Mouse (Mus musculus) MEL (cell line): Measurements from ENCODE around the gene Gm49358. TPM values are rescaled to one million over a fixed set of nuclear protein-coding genes. Genes with fewer than 3 reads are reported as not detected.

Source experiments
- DNase-seq: peaks from one replicate; pipeline ENCODE4 v3.0.0; 2011; ENCODE audit warnings: low read depth, low spot score
- H3K27ac ChIP-seq: 2 replicates; pipeline ENCODE4 v1.5.1; 2012; ENCODE audit warnings: low read depth, mild to moderate bottlenecking, control low read depth, low read length, moderate library complexity; ENCODE audit not compliant: control insufficient read depth
- H3K27me3 ChIP-seq, 2 experiments: fragments of 150-350 bp in 1 of 2; sonication (generic) in 1 of 2; 2 replicates each; pipeline ENCODE4 v1.6.1; 2012; ENCODE audit warnings: low read length in 2 of 2, mild to moderate bottlenecking in 2 of 2, improper control_type of control experiment in 1 of 2, moderate library complexity in 1 of 2; ENCODE audit not compliant: insufficient read depth in 2 of 2, control insufficient read depth in 1 of 2
- H3K36me3 ChIP-seq, 2 experiments: 2 replicates each; pipeline ENCODE4 v1.6.1; 2012 to 2014; ENCODE audit warnings: low read length in 2 of 2, improper control_type of control experiment in 1 of 2, inconsistent platforms in 1 of 2, mild to moderate bottlenecking in 1 of 2; ENCODE audit not compliant: insufficient read depth in 2 of 2, control insufficient read depth in 1 of 2
- H3K4me1 ChIP-seq, 2 experiments: fragments of 150-350 bp in 1 of 2; sonication (generic) in 1 of 2; 2 replicates each; pipeline ENCODE4 v1.6.1; 2012; ENCODE audit warnings: low read length in 2 of 2, improper control_type of control experiment in 1 of 2, mild to moderate bottlenecking in 1 of 2; ENCODE audit not compliant: insufficient read depth in 2 of 2, control insufficient read depth in 1 of 2
- H3K4me3 ChIP-seq, 2 experiments: fragments of 150-350 bp in 1 of 2; sonication (generic) in 1 of 2; 2 replicates each; pipeline ENCODE4 v1.5.1; 2012; ENCODE audit warnings: low read depth in 2 of 2, low read length in 2 of 2, mild to moderate bottlenecking in 2 of 2, moderate library complexity in 2 of 2, control low read depth in 1 of 2, improper control_type of control experiment in 1 of 2; ENCODE audit not compliant: control insufficient read depth in 1 of 2, insufficient read depth in 1 of 2
- H3K79me2 ChIP-seq: 2 replicates; pipeline ENCODE4 v1.6.1; 2012; ENCODE audit warnings: mild to moderate bottlenecking, low read length, moderate library complexity; ENCODE audit not compliant: control insufficient read depth, poor library complexity, insufficient read depth
- H3K9ac ChIP-seq: 2 replicates; pipeline ENCODE4 v1.6.1; 2012; ENCODE audit warnings: low read depth, mild to moderate bottlenecking, control low read depth, low read length, moderate library complexity; ENCODE audit not compliant: control insufficient read depth, poor library complexity, severe bottlenecking
- H3K9me3 ChIP-seq: fragments of 150-350 bp; sonication (generic); replicated peaks from 2 replicates; pipeline ENCODE4 v1.6.1; 2012; ENCODE audit warnings: mild to moderate bottlenecking, low read length, improper control_type of control experiment, moderate library complexity; ENCODE audit not compliant: insufficient read depth
- CHD1 ChIP-seq: IDR thresholded peaks from 2 replicates; pipeline ENCODE4 v1.6.1; 2012; ENCODE audit warnings: low read depth, mild to moderate bottlenecking, inconsistent platforms, low read length, improper control_type of control experiment
- CHD2 ChIP-seq: IDR thresholded peaks from 2 replicates; pipeline ENCODE4 v1.6.1; 2011; ENCODE audit warnings: low read length, improper control_type of control experiment
- CTCF ChIP-seq, 3 experiments: IDR thresholded peaks in 2 of 3; conservative IDR thresholded peaks in 1 of 3; 2 replicates each; pipeline ENCODE4 v1.5.1; 2011 to 2012; ENCODE audit warnings: low read length in 3 of 3, low read depth in 2 of 3, mild to moderate bottlenecking in 2 of 3, improper control_type of control experiment in 1 of 3, inconsistent platforms in 1 of 3, mixed read lengths in 1 of 3, moderate library complexity in 1 of 3; ENCODE audit not compliant: control insufficient read depth in 1 of 3, insufficient read depth in 1 of 3, poor library complexity in 1 of 3, severe bottlenecking in 1 of 3
- ELF1 ChIP-seq: IDR thresholded peaks from 2 replicates; pipeline ENCODE4 v1.6.1; 2014; ENCODE audit warnings: low read depth, mild to moderate bottlenecking, inconsistent platforms, low read length, improper control_type of control experiment, moderate library complexity
- HCFC1 ChIP-seq: IDR thresholded peaks from 2 replicates; pipeline ENCODE4 v1.6.1; 2012; ENCODE audit warnings: low read depth, mild to moderate bottlenecking, inconsistent platforms, low read length, improper control_type of control experiment, moderate library complexity
- JUND ChIP-seq: IDR thresholded peaks from 2 replicates; pipeline ENCODE4 v1.6.1; 2011; ENCODE audit warnings: low read depth, mild to moderate bottlenecking, improper control_type of control experiment, low read length
- MAFK ChIP-seq: IDR thresholded peaks from 2 replicates; pipeline ENCODE4 v1.6.1; 2011; ENCODE audit warnings: low read depth, mild to moderate bottlenecking, low read length, improper control_type of control experiment, borderline replicate concordance
- MAX ChIP-seq: IDR thresholded peaks from 2 replicates; pipeline ENCODE4 v1.6.1; 2011; ENCODE audit warnings: low read length, improper control_type of control experiment
- MAZ ChIP-seq: IDR thresholded peaks from 2 replicates; pipeline ENCODE4 v1.6.1; 2012; ENCODE audit warnings: low read depth, mild to moderate bottlenecking, inconsistent platforms, low read length, improper control_type of control experiment
- MYB ChIP-seq: IDR thresholded peaks from 2 replicates; pipeline ENCODE4 v1.6.1; 2011; ENCODE audit warnings: mild to moderate bottlenecking, low read depth, low read length, improper control_type of control experiment
- MYC ChIP-seq: IDR thresholded peaks from 2 replicates; pipeline ENCODE4 v1.6.1; 2011; ENCODE audit warnings: low read depth, mild to moderate bottlenecking, low read length, improper control_type of control experiment, moderate library complexity
- RAD21 ChIP-seq: IDR thresholded peaks from 2 replicates; pipeline ENCODE4 v1.6.1; 2011; ENCODE audit warnings: mild to moderate bottlenecking, low read depth, low read length, improper control_type of control experiment
- RCOR1 ChIP-seq: IDR thresholded peaks from 2 replicates; pipeline ENCODE4 v1.6.1; 2012; ENCODE audit warnings: low read depth, mild to moderate bottlenecking, inconsistent platforms, low read length, improper control_type of control experiment
- SIN3A ChIP-seq: IDR thresholded peaks from 2 replicates; pipeline ENCODE4 v1.6.1; 2012; ENCODE audit warnings: low read length, improper control_type of control experiment, inconsistent platforms
- SMC3 ChIP-seq: IDR thresholded peaks from 2 replicates; pipeline ENCODE4 v1.6.1; 2011; ENCODE audit warnings: low read depth, low read length, improper control_type of control experiment
- TAL1 ChIP-seq: IDR thresholded peaks from 2 replicates; pipeline ENCODE4 v1.6.1; 2012; ENCODE audit warnings: mild to moderate bottlenecking, inconsistent platforms, low read length, moderate library complexity, mixed read lengths
- UBTF ChIP-seq: IDR thresholded peaks from 2 replicates; pipeline ENCODE4 v1.6.1; 2012; ENCODE audit warnings: low read depth, mild to moderate bottlenecking, inconsistent platforms, low read length, improper control_type of control experiment, moderate library complexity, borderline replicate concordance; ENCODE audit not compliant: insufficient read depth
- USF1 ChIP-seq: IDR thresholded peaks from 2 replicates; pipeline ENCODE4 v1.6.1; 2014; ENCODE audit warnings: low read depth, mild to moderate bottlenecking, inconsistent platforms, low read length, improper control_type of control experiment, moderate library complexity
- USF2 ChIP-seq, 2 experiments: IDR thresholded peaks; 2 replicates each; pipeline ENCODE4 v1.6.1; 2011 to 2012; ENCODE audit warnings: improper control_type of control experiment in 2 of 2, low read length in 2 of 2, borderline replicate concordance in 1 of 2, inconsistent platforms in 1 of 2, low read depth in 1 of 2, mild to moderate bottlenecking in 1 of 2; ENCODE audit not compliant: insufficient read depth in 1 of 2
- ZC3H11A ChIP-seq: IDR thresholded peaks from 2 replicates; pipeline ENCODE4 v1.6.1; 2012; ENCODE audit warnings: low read depth, mild to moderate bottlenecking, inconsistent platforms, low read length, improper control_type of control experiment
- ZKSCAN1 ChIP-seq: IDR thresholded peaks from 2 replicates; pipeline ENCODE4 v1.6.1; 2012; ENCODE audit warnings: low read depth, mild to moderate bottlenecking, inconsistent platforms, low read length, improper control_type of control experiment, moderate library complexity
- ZMIZ1 ChIP-seq: IDR thresholded peaks from 2 replicates; pipeline ENCODE4 v1.6.1; 2012; ENCODE audit warnings: low read depth, mild to moderate bottlenecking, inconsistent platforms, low read length, improper control_type of control experiment, moderate library complexity
- polyA plus RNA-seq, 2 experiments: library from polyadenylated mRNA; stranded (reverse) in 1 of 2; unstranded in 1 of 2; fragments of >175 nt in 1 of 2; fragments of >200 nt in 1 of 2; gene quantifications; 2 replicates each; pipeline versions ENCODE4 v1.2.1 to v1.2.4; 2012; ENCODE audit warnings: low replicate concordance in 2 of 2, low read depth in 1 of 2; ENCODE audit not compliant: insufficient read length in 2 of 2, insufficient read depth in 1 of 2, missing spikeins in 1 of 2
- total RNA-seq: library from RNA; depleted of rRNA; stranded (reverse); fragments of 300-350 nt; gene quantifications from 2 replicates; pipeline ENCODE4 v1.2.3, GENCODE M21; 2012

The Gm49358 gene
- total and polyA plus RNA-seq, 3 experiments = 1.3 TPM; not detected in 2

- Histone ChIP-seq H3K79me2 (no peaks in the 10 kb centered on the region), H3K4me1 (no peaks in the 10 kb centered on the region), H3K27me3 (no peaks in the 10 kb centered on the region), H3K36me3 (no peaks in the 10 kb centered on the region), H3K9ac (no peak overlapping the region), H3K27ac (no peak overlapping the region), H3K9me3 (no peaks in the 10 kb centered on the region), H3K4me3 (no peak overlapping the region)
- TF ChIP-seq CHD2 = no peak
- TF ChIP-seq RAD21 = no peak
- no peak for TF ChIP-seq UBTF
- no peak for TF ChIP-seq JUND
- no peak for TF ChIP-seq MYC
- no peak for TF ChIP-seq SIN3A
- TF ChIP-seq MAX = no peak
- TF ChIP-seq ZKSCAN1 = no peak
- no peak for TF ChIP-seq USF1
- no peak for TF ChIP-seq HCFC1
- no peak for TF ChIP-seq CHD1
- no peak for TF ChIP-seq TAL1
- no peak for TF ChIP-seq MYB
- TF ChIP-seq ZMIZ1 = no peak
- TF ChIP-seq SMC3 = no peak
- no peak for TF ChIP-seq ELF1
- TF ChIP-seq MAFK = no peak
- no peak for TF ChIP-seq MAZ
- DNase-seq = no peak
Observed at GRCm38 (mm10) chr10:86872121-86872520, 108.3 kb downstream of the Gm49358 start.

- TF ChIP-seq USF2 (IDR thresholded peaks at IDR 0.05; ENCODE audit: borderline replicate concordance in 1 of 2, insufficient read depth in 1 of 2, low read depth in 1 of 2, low read length in 2 of 2) = no peak
- no peak for TF ChIP-seq SMC3
- no peak for TF ChIP-seq RCOR1
- TF ChIP-seq HCFC1 = no peak
- no peak for TF ChIP-seq CTCF (IDR thresholded peaks at IDR 0.05 in 2 of 3, conservative IDR thresholded peaks at IDR 0.05 in 1 of 3; ENCODE audit: control insufficient read depth in 1 of 3, insufficient read depth in 1 of 3, low read depth in 2 of 3, low read length in 3 of 3, poor library complexity in 1 of 3, severe bottlenecking in 1 of 3)
- TF ChIP-seq SIN3A = no peak
- no peak for TF ChIP-seq USF1
- no peak for TF ChIP-seq ZC3H11A
- DNase-seq = no peak
- H3K79me2 ChIP-seq = no peaks in the 10 kb centered on the region
- no peaks in the 10 kb centered on the region for H3K27me3 ChIP-seq
- H3K4me3 ChIP-seq = no peak overlapping the region
- H3K36me3 ChIP-seq = no peaks in the 10 kb centered on the region
- H3K9ac ChIP-seq = no peak overlapping the region
- no peaks in the 10 kb centered on the region for H3K4me1 ChIP-seq
- H3K9me3 ChIP-seq = no peaks in the 10 kb centered on the region
- no peak overlapping the region for H3K27ac ChIP-seq
Observed at GRCm38 (mm10) chr10:86872591-86872990, 108.8 kb downstream of the Gm49358 start.
